Mouse (Mus musculus) induced T-regulatory cell, adult 2 months (primary cell): ENCODE measurements around the gene Rpl36a-ps1.

Experiments
- DNase-seq: peaks from one replicate; pipeline ENCODE4 v3.0.0-alpha.2; 2012; ENCODE audit warnings: low read depth

Rpl36a-ps1 gene

GRCm38 (mm10) chr14:98951626-98952290 lies 42.4 kb downstream of the Rpl36a-ps1 start:
- no peak for DNase-seq
